Comparison of ENCODE assay signal across 8 mouse cellular contexts in genomic region chr5:38260107-38260682, GRCm38 (mm10). TPM values are rescaled to one million over a fixed set of nuclear protein-coding genes. Genes with fewer than 3 reads are reported as not detected.
DNase-seq lines count a peak whose midpoint lies in the region; ATAC-seq and TF ChIP-seq lines count a peak whose summit lies in the region.

Gene Tmem128 (plus strand): TSS chr5:38260185.

- no peak for ATAC-seq in embryonic facial prominence, embryonic 12.5 days (ENCODE audit: insufficient number of reproducible peaks, insufficient read depth, low FRiP score, low TSS enrichment)
- peak; percentile 57; the same call in 1 of the 2 replicates for ATAC-seq in limb, embryonic 12.5 days (ENCODE audit: insufficient number of reproducible peaks, insufficient read depth, low FRiP score, low TSS enrichment, low read depth)
- ATAC-seq in midbrain, embryonic 14.5 days (ENCODE audit: low FRiP score, low TSS enrichment): peak; percentile 78

- H3K9me3 ChIP-seq in embryonic facial prominence, embryonic 12.5 days: no peaks in the 10 kb centered on the region
- no peaks in the 10 kb centered on the region for H3K9me3 ChIP-seq in limb, embryonic 12.5 days
- H3K9me3 ChIP-seq in midbrain, embryonic 14.5 days (ENCODE audit: control insufficient read depth, low read length): no peaks in the 10 kb centered on the region

- 0 out of 2 replicates have a peak, but pooled peaks cover 3% of the 10 kb centered on the region for H3K4me1 ChIP-seq in embryonic facial prominence, embryonic 12.5 days
- H3K4me1 ChIP-seq in kidney, adult 2 months (ENCODE audit: control insufficient read depth, insufficient read depth, low read length): no peaks in the 10 kb centered on the region
- H3K4me1 ChIP-seq in limb, embryonic 12.5 days (replicated peaks): peaks cover 6% of the 10 kb centered on the region
- H3K4me1 ChIP-seq in midbrain, embryonic 14.5 days (ENCODE audit: control insufficient read depth, insufficient read depth, low read length): peaks cover 6% of the 10 kb centered on the region; the same call in 1 of the 2 replicates
- H3K4me1 ChIP-seq in spleen, adult 2 months (ENCODE audit: control insufficient read depth, insufficient read depth, insufficient read length): peaks cover 2% of the 10 kb centered on the region; the same call in 1 of the 2 replicates

- TF ChIP-seq POLR2A in kidney, adult 2 months (IDR thresholded peaks at IDR 0.05; ENCODE audit: low read depth, low read length): peak; percentile 79
- peak; percentile 70 for TF ChIP-seq POLR2A in spleen, adult 2 months (IDR thresholded peaks at IDR 0.05; ENCODE audit: low read depth, low read length)

- H3K27ac ChIP-seq in embryonic facial prominence, embryonic 12.5 days: peak within 1 kb of the TSS; percentile 85
- peak within 1 kb of the TSS; percentile 79 for H3K27ac ChIP-seq in kidney, adult 2 months (ENCODE audit: insufficient read depth, low read depth, low read length)
- peak within 1 kb of the TSS; percentile 89 for H3K27ac ChIP-seq in limb, embryonic 12.5 days
- H3K27ac ChIP-seq in midbrain, embryonic 14.5 days (replicated peaks; ENCODE audit: low read depth, low read length): peak within 1 kb of the TSS; percentile 87
- peak within 1 kb of the TSS; percentile 89 for H3K27ac ChIP-seq in spleen, adult 2 months (ENCODE audit: insufficient read depth, low read length)

- peak; percentile 79 for DNase-seq in 3T3-L1 (ENCODE audit: low read depth, low spot score)
- DNase-seq in adrenal gland, postnatal 25 days: peak; percentile 66
- DNase-seq in heart, adult 18-20 months: peak; percentile 65 to 83
- DNase-seq in kidney, adult 2 months: peak; percentile 73
- peak; percentile 89 for DNase-seq in midbrain, embryonic 14.5 days
- peak; percentile 46 to 48 for DNase-seq in spleen, adult 2 months (ENCODE audit: low read depth in 1 of 2, low spot score in 2 of 2)

- H3K27me3 ChIP-seq in embryonic facial prominence, embryonic 12.5 days: no peaks in the 10 kb centered on the region
- no peaks in the 10 kb centered on the region for H3K27me3 ChIP-seq in kidney, adult 2 months (replicated peaks; ENCODE audit: control insufficient read depth, insufficient read depth, low read length)
- no peaks in the 10 kb centered on the region for H3K27me3 ChIP-seq in limb, embryonic 12.5 days
- H3K27me3 ChIP-seq in midbrain, embryonic 14.5 days (ENCODE audit: control insufficient read depth, insufficient read depth, low read length): no peaks in the 10 kb centered on the region
- H3K27me3 ChIP-seq in spleen, adult 2 months (ENCODE audit: control insufficient read depth, insufficient read depth, low read length): no peaks in the 10 kb centered on the region

- peak within 1 kb of the TSS; percentile 60 for H3K9ac ChIP-seq in embryonic facial prominence, embryonic 12.5 days
- H3K9ac ChIP-seq in limb, embryonic 12.5 days (replicated peaks): peak within 1 kb of the TSS; percentile 76
- H3K9ac ChIP-seq in midbrain, embryonic 14.5 days (replicated peaks; ENCODE audit: low read length): peak within 1 kb of the TSS; percentile 88

- peaks cover 30% of the 10 kb centered on the region for H3K36me3 ChIP-seq in embryonic facial prominence, embryonic 12.5 days
- H3K36me3 ChIP-seq in kidney, adult 2 months (ENCODE audit: control insufficient read depth, insufficient read depth, low read length): no peaks in the 10 kb centered on the region; the same call in 1 of the 2 replicates
- peaks cover 30% of the 10 kb centered on the region for H3K36me3 ChIP-seq in limb, embryonic 12.5 days
- H3K36me3 ChIP-seq in midbrain, embryonic 14.5 days (ENCODE audit: control insufficient read depth, insufficient read depth, low read length): peaks cover 29% of the 10 kb centered on the region
- H3K36me3 ChIP-seq in spleen, adult 2 months (ENCODE audit: control insufficient read depth, insufficient read depth, low read length): peaks cover 26% of the 10 kb centered on the region

- WGBS in embryonic facial prominence, embryonic 12.5 days: under 1% methylated on average over 40 of the region's 40 CpGs
- WGBS in kidney, adult 2 months: under 1% methylated on average over 40 of the region's 40 CpGs
- under 1% methylated on average over 40 of the region's 40 CpGs for WGBS in limb, embryonic 12.5 days
- whole genome bisulfite sequencing in midbrain, embryonic 14.5 days: under 1% methylated on average over 40 of the region's 40 CpGs
- WGBS in spleen, adult 2 months: under 1% methylated on average over 40 of the region's 40 CpGs

- TF ChIP-seq CTCF in kidney, adult 2 months (conservative IDR thresholded peaks at IDR 0.05; ENCODE audit: insufficient read depth, insufficient read length, low read depth, low read length): no peak
- no peak for TF ChIP-seq CTCF in spleen, adult 2 months (IDR thresholded peaks at IDR 0.05; ENCODE audit: extremely low read depth, insufficient read depth, insufficient read length, insufficient replicate concordance)

- H3K4me3 ChIP-seq in embryonic facial prominence, embryonic 12.5 days: peak within 1 kb of the TSS; percentile 56
- H3K4me3 ChIP-seq in kidney, adult 2 months (ENCODE audit: insufficient read depth, low read depth, low read length): peak within 1 kb of the TSS; percentile 96
- H3K4me3 ChIP-seq in limb, embryonic 12.5 days (replicated peaks): peak within 1 kb of the TSS; percentile 74
- H3K4me3 ChIP-seq in midbrain, embryonic 14.5 days (replicated peaks; ENCODE audit: low read depth, low read length): peak within 1 kb of the TSS; percentile 85
- H3K4me3 ChIP-seq in spleen, adult 2 months (ENCODE audit: extremely low read depth, insufficient read depth, insufficient read length): peak within 1 kb of the TSS; percentile 90

- peak within 1 kb of the TSS; percentile 67 for H3K4me2 ChIP-seq in embryonic facial prominence, embryonic 12.5 days (replicated peaks)
- peak within 1 kb of the TSS; percentile 78 for H3K4me2 ChIP-seq in limb, embryonic 12.5 days
- peak within 1 kb of the TSS; percentile 87 for H3K4me2 ChIP-seq in midbrain, embryonic 14.5 days (ENCODE audit: low read length)

RNA-seq across cellular contexts. Expression of gene Tmem128, which starts in this region (rescaled TPM):
- 39.0 and 45.0 TPM in 2 replicates for total RNA-seq in adrenal gland, postnatal 25 days (2021)
- polyA plus RNA-seq in embryonic facial prominence, embryonic 12.5 days (2016; fragmentation: Nextera tagmentation; extraction: Ambion mirVana): 66.1 and 71.3 TPM in 2 replicates
- total RNA-seq in heart, adult 18-20 months (2021): 10 to 100 TPM; 12.9 to 13.4 TPM
- 33.3 and 40.6 TPM in 2 replicates for polyA plus RNA-seq in kidney, adult 2 months (2012; rRNA removed)
- 72.4 and 75.2 TPM in 2 replicates for polyA plus RNA-seq in limb, embryonic 12.5 days (2016; fragmentation: Nextera tagmentation; extraction: Ambion mirVana)
- 114 and 120 TPM in 2 replicates for polyA plus RNA-seq in midbrain, embryonic 14.5 days (2014; fragmentation: Nextera tagmentation; extraction: Ambion mirVana)
- polyA plus RNA-seq in spleen, adult 2 months (2012; rRNA removed): 21.4 and 21.7 TPM in 2 replicates
